Mouse (Mus musculus) left cerebral cortex, postnatal 14 days (tissue): Measurements from ENCODE around the gene 1700061G19Rik. TPM values are rescaled to one million over a fixed set of nuclear protein-coding genes. Genes with fewer than 3 reads are reported as not detected.
A peak's percentile ranks its signal among the peaks of the same experiment; 100 is the strongest.

Source experiments
- DNase-seq, 2 experiments: peaks; one replicate each; pipeline ENCODE4 v3.0.0; 2021 to 2022; ENCODE audit warnings: low spot score in 2 of 2, mixed read lengths in 1 of 2
- intact Hi-C: fragments of 180-260 bp; cut with DNase I; formaldehyde crosslinking; loops from one replicate; pipeline ENCODE4 v1.15.1; 2025
- total RNA-seq, 2 experiments: library from RNA; stranded (reverse); gene quantifications; 2 replicates each; pipeline ENCODE4 v1.2.3; 2021

Gene 1700061G19Rik
- total RNA-seq, 2 experiments from 2014 or later: 0.18 TPM; not detected in 1

DNA sequence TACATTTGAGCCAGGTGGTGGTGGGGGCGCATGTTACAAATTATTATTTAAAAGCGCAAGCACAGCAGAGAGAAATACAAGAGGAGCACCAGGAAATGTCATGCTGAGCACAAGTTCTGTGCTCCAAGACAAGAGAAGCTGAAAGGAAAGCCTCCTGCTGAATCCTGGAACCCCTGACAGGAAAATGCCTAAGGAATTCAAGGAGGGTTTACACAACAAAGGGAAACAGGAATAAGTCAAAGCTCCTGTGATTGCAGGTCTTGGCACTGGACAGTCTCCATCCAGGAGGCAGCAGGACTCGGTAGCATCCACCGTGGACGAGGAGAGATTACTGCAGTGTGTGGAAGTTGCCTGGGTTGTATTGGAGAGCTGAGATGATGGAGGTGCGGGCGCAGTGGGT lies 9.2 kb upstream of the 1700061G19Rik start:
- DNase-seq: no peak
- intact Hi-C loops: no loop called here

DNA sequence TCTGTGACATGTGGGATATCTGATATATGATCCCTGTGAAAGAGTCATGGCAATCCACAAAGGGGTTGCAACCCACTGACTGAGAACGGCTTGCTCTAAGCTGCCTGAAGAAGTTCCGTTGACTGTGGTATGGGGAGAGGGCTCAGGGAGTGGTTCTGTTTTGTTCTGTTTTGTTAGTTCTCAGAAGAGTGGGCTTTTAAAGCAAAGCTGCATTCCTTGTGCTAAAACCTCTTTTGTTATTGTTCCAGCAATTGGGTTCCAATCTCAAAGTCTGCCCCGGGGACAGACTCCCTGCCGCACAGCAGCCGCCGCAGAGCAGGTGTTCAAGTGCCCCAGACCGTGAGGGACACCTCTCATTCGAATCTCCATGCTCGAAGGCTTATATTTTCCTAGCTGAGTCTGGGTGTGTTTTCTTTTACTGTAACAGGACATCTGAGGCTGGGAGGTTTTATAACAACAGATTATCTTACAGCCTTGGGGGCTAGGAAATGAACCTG lies 5.7 kb upstream of the 1700061G19Rik start:
- intact Hi-C loops: no loop called here
- no peak for DNase-seq

DNA sequence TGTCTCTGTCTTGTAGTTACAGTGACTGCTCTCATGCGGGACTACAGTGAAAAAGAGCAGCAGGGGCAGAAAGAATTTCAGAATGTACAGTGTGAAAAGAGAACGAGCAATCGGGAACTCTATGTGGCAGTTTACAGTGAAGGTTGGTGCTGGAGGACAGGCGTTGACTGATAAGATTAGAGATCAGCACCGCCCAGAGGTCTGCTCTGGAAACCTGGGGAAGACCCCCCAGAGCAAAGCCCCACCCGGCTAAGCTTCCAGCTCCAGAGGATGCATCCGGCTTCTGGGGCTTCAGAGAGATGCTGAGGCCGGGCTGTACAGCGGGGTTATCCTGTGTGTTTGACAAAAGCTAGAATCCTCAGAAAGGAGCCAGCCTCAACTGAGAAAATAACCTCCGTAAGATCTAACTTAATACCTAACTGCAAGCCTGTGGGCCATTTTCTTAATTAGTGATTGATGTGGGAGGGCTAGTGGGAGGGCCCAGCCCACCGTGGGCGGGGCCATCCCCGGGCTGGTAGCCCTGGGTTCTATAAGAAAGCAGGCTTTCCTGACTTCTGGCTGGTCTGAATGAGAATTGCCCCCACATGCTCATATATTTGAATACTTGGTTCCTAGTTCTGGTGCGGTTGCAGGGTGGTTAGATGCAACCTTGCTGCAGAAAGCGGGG lies 4.9 kb upstream of the 1700061G19Rik start:
- intact Hi-C loops: no loop called here
- no peak for DNase-seq

DNA sequence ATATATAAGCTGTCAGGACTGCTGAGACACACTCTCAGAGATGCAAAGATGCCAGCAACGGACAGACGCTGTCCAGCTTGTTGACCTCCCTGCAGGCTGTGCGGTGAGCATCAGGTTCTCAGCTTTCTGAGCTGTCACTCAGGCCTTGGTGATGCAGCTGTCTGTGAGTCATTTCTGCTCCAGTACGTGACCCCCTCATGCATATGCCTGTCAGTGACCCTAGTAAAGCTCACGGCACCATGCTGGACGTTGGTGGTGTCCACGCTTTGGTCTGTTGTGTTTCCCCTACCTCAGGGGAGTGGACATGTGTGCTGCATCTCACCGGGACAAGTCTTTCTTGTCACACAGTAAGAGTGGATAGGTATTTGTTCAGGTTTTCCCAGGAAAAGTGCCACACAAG lies 3.5 kb upstream of the 1700061G19Rik start:
- intact Hi-C loops: no loop called here

GRCm38 (mm10) chr17:56872512-56872911 lies 2.8 kb upstream of the 1700061G19Rik start:
- intact Hi-C loops: no loop called here
- DNase-seq: no peak

More for the DNA sequence above, 3.5 kb upstream of the 1700061G19Rik start:
- no peak for DNase-seq

DNA sequence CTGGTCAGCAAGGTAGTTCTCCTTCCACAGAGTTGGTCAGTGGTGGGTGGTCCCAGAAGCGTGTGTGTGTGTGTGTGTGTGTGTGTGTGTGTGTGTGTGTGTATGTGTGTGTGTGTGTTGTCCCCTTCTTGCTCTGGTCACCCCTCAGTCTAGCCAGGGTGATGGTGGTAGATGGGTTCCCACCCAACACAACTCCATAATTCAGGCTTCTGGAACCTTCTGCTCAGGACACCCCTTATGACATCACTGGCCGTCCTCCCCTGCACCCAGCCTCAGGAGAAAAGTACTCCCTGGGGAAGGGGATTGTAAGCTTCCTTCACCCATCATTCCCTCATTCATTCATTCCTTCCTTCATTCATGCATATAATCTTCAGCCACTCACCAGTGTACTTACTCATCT lies 1.0 kb upstream of the 1700061G19Rik start, which contains the start of gene Acsbg2:
TSS of gene Acsbg2 (minus strand) at position 211 of the 400 bp plus-strand sequence.
- intact Hi-C loops: no loop called here
- DNase-seq: no peak

- intact Hi-C loops: no loop called here
- DNase-seq: no peak
Measured at GRCm38 (mm10) chr17:56876465-56876864, 1.2 kb downstream of the 1700061G19Rik start.

DNA sequence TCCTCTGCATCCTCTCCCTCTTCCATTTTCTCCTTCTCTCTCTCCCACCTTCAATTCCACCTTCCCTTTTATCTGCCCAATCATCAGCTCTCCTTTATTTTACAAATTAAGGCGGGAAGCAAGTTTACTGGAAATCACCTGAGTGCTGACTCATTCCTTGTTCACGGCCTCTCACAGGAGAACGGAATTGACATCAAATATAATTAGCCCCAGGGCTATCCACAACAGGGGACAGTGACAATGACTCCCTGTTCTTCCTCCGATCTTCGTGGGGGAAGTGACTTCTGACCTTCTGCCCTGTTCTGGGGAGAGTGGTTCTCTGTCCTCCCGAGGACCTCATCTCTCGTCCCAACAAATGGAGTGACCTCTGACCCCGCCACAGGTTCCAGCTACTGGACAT lies 1.7 kb downstream of the 1700061G19Rik start:
- intact Hi-C loops: no loop called here
- DNase-seq: no peak

DNA sequence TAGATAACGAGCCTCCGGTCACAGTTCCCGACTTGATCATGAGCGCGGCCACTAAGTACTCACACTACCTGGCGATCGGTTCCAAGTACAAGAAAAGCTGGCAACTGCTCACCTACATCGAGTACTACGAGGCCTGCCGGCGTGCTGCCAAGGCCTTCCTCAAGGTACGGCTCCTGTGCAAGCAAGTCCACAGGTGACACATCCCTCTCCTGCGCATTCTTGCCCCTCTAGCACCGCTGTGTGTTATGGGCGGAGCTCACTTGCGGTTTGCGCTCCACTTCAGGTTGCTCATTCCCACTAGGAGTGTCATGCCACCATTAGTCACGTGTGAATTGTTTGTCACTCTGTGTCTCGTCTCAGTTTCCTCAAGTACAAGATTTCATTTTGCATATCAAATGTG lies 2.1 kb downstream of the 1700061G19Rik start:
- intact Hi-C loops: no loop called here
- DNase-seq: no peak

- no peak for DNase-seq
- intact Hi-C loops: no loop called here
Measured at GRCm38 (mm10) chr17:56883612-56884011, 8.3 kb downstream of the 1700061G19Rik start.

DNA sequence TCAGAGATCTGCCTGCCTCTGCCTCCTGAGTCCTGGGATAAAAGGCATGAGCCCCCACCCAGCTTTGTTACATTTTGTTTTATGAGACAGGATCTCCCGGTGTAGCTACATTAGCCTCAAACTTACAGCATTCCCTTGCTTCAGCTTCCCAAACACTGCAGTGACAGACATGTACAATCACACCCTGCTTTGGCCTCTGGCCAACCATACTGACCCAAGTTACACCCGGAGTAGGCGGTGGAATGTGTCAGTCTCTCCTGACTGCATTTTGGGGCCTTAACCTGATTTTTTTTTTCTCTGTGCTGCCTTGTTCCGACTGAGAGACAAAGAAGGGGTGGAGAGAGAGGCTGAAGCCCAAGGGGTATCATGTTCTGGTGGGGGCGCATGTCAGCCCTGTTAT lies 9.1 kb downstream of the 1700061G19Rik start:
- DNase-seq: peak in 1 of 2 experiments; percentile 62

GRCm38 (mm10) chr17:56884809-56885208 lies 9.5 kb downstream of the 1700061G19Rik start:
- DNase-seq: no peak
- intact Hi-C loops: no loop called here

More for the DNA sequence above, 9.1 kb downstream of the 1700061G19Rik start:
- intact Hi-C loops: no loop called here

DNA sequence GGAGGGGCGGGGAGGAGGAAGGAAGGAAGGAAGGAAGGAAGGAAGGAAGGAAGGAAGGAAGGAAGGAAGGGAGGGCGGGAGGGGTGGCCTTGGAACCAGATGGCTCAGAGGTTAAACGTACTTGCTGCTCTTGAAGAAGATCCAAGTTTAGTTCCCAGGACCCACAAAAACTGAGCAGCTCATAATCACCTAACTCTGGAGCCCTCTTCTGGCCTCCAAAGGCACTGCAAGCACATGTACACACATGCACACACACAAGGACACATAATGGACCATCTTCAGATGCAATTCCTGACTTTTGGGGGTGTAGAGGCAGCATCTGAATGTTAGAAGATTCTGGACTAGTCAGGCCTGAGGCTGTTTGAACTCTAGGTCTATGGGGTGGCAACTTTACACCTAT lies 12.8 kb downstream of the 1700061G19Rik start:
- intact Hi-C loops: no loop called here
- no peak for DNase-seq

DNA sequence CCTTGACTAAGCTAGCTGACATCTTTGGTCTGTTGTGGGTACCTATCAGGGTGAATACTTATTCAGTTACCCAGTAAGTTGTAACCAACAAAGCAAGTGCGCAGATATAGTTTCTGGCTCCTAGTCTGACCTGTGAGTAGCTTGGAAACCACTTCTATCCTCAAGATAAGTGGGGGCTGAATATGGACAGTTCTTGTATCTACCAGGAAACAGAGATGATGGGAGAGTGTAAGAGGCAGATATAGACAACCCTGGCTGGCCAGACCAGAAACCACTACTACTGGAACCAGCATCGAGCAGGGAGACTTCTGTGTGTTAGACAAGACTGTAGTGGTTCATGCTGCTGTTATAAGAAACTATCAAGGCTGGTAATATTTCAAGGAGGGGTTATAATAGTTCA lies 14.7 kb downstream of the 1700061G19Rik start:
- no peak for DNase-seq
- intact Hi-C loops: no loop called here

- intact Hi-C loops: loop anchor here (5.0 kb wide), 3 partner anchors 42 to 102 kb away; partner anchors contain the start of genes Alkbh7 and Mllt1
- no peak for DNase-seq
Measured at GRCm38 (mm10) chr17:56895368-56895918, 20.2 kb downstream of the 1700061G19Rik start.

DNA sequence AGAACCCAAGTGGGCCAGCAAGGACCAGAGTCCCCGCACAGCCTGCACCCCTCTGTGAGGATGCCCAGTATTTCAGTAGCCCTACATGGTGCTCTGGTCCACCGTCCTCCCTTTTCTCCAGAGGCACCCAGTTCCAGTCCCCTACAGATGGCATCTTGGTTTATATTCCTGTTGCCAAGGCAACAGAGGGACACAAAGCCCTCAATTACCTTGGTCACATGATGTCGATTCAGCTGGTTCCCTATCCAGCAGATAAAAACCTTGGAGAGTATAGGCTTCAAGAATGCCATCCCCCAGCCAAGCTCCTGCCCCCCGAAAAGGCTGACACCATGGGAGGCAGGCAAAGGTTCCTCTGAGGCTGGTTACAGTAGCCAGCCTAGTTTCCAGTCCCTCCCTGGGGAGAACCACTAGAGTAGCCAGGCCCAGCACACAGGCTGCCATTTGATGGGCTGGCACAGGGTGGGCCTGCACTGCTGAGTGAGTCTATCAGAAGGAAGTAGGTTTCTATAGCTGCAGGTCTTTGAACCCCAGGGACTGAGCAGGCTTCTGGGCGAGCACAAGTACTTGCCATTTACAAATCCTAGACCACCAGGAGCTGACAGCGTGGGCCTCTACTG lies 21.3 kb downstream of the 1700061G19Rik start:
- DNase-seq: peak; percentile 35 to 82
- intact Hi-C loops: loop anchor here (5.0 kb wide), 3 partner anchors 41 to 101 kb away; partner anchors contain the start of genes Alkbh7 and Mllt1

- peak; percentile 86 to 92 for DNase-seq
- intact Hi-C loops: loop anchor here (5.0 kb wide), 3 partner anchors 40 to 100 kb away; partner anchors contain the start of genes Alkbh7 and Mllt1
Measured at GRCm38 (mm10) chr17:56897630-56898195, 22.4 kb downstream of the 1700061G19Rik start.

DNA sequence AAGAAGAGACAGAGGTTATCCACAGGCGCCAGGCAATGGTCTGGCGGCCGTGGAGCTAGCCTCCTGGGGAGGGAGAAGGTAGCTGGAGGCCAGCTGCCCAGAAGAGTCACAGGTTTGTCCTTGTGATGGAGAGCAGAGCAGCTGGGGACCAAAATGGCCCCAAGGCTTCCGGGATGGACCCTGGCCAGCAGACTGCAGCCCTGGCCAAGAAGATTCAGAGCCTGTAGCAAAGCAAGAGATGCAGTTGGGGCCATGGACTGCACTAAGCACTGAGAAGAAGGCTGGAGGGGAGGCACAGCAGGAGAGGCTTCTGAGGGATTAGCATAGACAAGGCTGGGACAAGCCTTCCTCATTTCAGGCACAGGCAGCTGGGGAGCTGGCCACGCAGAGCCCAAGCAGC lies 27.4 kb downstream of the 1700061G19Rik start:
- DNase-seq: no peak
- intact Hi-C loops: no loop called here

DNA sequence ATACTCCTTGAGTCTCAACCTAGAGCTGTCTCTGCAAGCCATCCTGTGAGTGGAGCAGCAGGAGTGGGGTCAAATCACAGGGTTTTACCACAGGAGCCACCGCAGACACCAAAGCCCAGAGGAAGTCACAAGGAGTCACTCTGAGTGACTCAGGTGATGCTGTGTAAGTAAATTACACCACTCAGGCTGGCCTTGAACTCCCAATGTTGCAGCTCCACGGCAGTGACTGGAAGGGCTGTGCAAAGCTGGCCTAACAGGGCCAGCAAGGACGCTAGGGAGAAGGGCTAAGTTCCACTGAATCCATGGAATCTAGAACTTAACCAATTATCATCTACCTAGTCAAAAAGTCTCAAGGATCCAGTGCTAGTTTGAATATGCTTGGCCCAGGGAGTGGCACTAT lies 30.9 kb downstream of the 1700061G19Rik start:
- intact Hi-C loops: no loop called here
- no peak for DNase-seq

DNA sequence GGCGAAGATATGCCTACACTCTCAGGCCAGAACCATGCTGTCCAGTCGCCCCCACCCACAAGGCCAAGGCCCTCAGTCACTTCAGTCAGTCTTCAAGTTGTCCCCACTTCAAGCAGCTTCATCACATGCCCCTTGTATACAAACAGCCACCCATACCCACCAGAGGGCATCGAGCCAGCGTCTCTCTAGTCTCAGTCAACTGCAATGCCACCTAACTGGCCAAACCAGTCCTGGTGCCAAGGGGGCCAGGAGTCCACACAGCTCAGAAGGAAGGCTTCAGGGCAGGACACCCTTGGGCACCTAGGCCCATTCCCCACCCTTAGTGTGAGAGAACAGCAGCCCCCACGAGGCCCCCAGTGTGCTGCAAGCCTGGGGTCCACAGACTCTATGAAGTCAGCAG lies 31.8 kb downstream of the 1700061G19Rik start:
- no peak for DNase-seq
- intact Hi-C loops: no loop called here
